Mouse (Mus musculus) small intestine, adult 2 months (tissue): Measurements from ENCODE around the gene Relt. TPM values are rescaled to one million over a fixed set of nuclear protein-coding genes. Genes with fewer than 3 reads are reported as not detected.
A peak's percentile ranks its signal among the peaks of the same experiment; 100 is the strongest.
"Not testable (repeated sequence)": the region's sequence is repeated elsewhere in the genome, so short reads cannot be mapped to it uniquely, and the experiment has no call there.

Experiments
- H3K27ac ChIP-seq: fragments of 200-500 bp; 2 replicates; pipeline ENCODE4 v1.5.1; 2012; ENCODE audit warnings: low read depth, low read length, control low read depth, inconsistent platforms; ENCODE audit not compliant: insufficient read depth
- H3K27me3 ChIP-seq: fragments of 200-500 bp; 2 replicates; pipeline ENCODE4 v1.6.1; 2012; ENCODE audit warnings: mild to moderate bottlenecking, moderate library complexity, low read length, inconsistent platforms; ENCODE audit not compliant: control insufficient read depth, insufficient read depth
- H3K36me3 ChIP-seq: fragments of 200-500 bp; 2 replicates; pipeline ENCODE4 v1.6.1; 2012; ENCODE audit warnings: mild to moderate bottlenecking, low read length, control low read depth, inconsistent platforms; ENCODE audit not compliant: control insufficient read depth, insufficient read depth
- H3K4me1 ChIP-seq: fragments of 200-500 bp; 2 replicates; pipeline ENCODE4 v1.6.1; 2012; ENCODE audit warnings: low read length, inconsistent platforms, mixed read lengths; ENCODE audit not compliant: control insufficient read depth, insufficient read depth, insufficient read length
- H3K4me3 ChIP-seq: fragments of 200-500 bp; 2 replicates; pipeline ENCODE4 v1.5.1; 2012; ENCODE audit warnings: low read depth, mild to moderate bottlenecking, control low read depth, inconsistent platforms, low read length, moderate library complexity
- CTCF ChIP-seq: fragments of 200-500 bp; IDR thresholded peaks from 2 replicates; pipeline ENCODE4 v1.5.1; 2012; ENCODE audit warnings: low read depth, mild to moderate bottlenecking, control low read depth, inconsistent platforms, low read length, moderate library complexity, mixed read lengths; ENCODE audit not compliant: insufficient replicate concordance, insufficient read length; ENCODE audit errors: extremely low read depth
- POLR2A ChIP-seq: fragments of 200-500 bp; IDR thresholded peaks from 2 replicates; pipeline ENCODE4 v1.6.1; 2012; ENCODE audit warnings: low read depth, mild to moderate bottlenecking, control low read depth, inconsistent platforms, low read length, moderate library complexity
- WGBS: fragments of 180-500 bp; shearing (Covaris S2); methylation state at CpG from one replicate; pipeline ENCODE4 v1.1.7; 2018; 5-methylcytosine and 5-hydroxymethylcytosine counted together
- polyA plus RNA-seq: library from polyadenylated mRNA; depleted of rRNA; stranded (reverse); fragments of >200 nt; gene quantifications from 2 replicates; pipeline ENCODE4 v1.2.3, GENCODE M21; 2012

The Relt gene
- polyA plus RNA-seq, 1 experiment: 7.0 TPM

GRCm38 (mm10) chr7:100854861-100855260, 8.4 kb downstream of the Relt start:
- TF ChIP-seq CTCF: no peak
- no peak for TF ChIP-seq POLR2A
- WGBS: 81% methylated on average over 5 of the region's 5 CpGs
- peak overlapping the region; percentile 52; the same call in 1 of the 2 replicates for H3K27ac ChIP-seq
- peaks cover 2% of the 10 kb centered on the region; the same call in 1 of the 2 replicates for H3K4me1 ChIP-seq
- H3K36me3 ChIP-seq: no peaks in the 10 kb centered on the region
- H3K27me3 ChIP-seq: no peaks in the 10 kb centered on the region
- peak overlapping the region; percentile 45 for H3K4me3 ChIP-seq

- H3K4me1 ChIP-seq: peaks cover 2% of the 10 kb centered on the region; the same call in 1 of the 2 replicates
- no peaks in the 10 kb centered on the region for H3K27me3 ChIP-seq
- WGBS: 74% methylated on average over 6 of the region's 6 CpGs
- TF ChIP-seq CTCF (no peak), POLR2A (no peak)
- peak overlapping the region; percentile 52; the same call in 1 of the 2 replicates for H3K27ac ChIP-seq
- peak overlapping the region; percentile 45 for H3K4me3 ChIP-seq
- no peaks in the 10 kb centered on the region for H3K36me3 ChIP-seq
Measured at GRCm38 (mm10) chr7:100854137-100854814, 9.0 kb downstream of the Relt start.

GRCm38 (mm10) chr7:100853396-100853795, 9.8 kb downstream of the Relt start:
- TF ChIP-seq POLR2A (no peak), CTCF (no peak)
- Histone ChIP-seq H3K4me3 (no peak overlapping the region), H3K27ac (0 out of 2 replicates have a peak overlapping the region, but pooled peaks have one; percentile 5), H3K4me1 (peaks cover 2% of the 10 kb centered on the region; the same call in 1 of the 2 replicates), H3K36me3 (no peaks in the 10 kb centered on the region), H3K27me3 (no peaks in the 10 kb centered on the region)
- WGBS: 77% methylated on average over 3 of the region's 3 CpGs

- TF ChIP-seq POLR2A (no peak), CTCF (no peak)
- Histone ChIP-seq H3K36me3 (no peaks in the 10 kb centered on the region), H3K4me3 (no peak overlapping the region), H3K27me3 (no peaks in the 10 kb centered on the region), H3K27ac (no peak overlapping the region), H3K4me1 (peaks cover 2% of the 10 kb centered on the region; the same call in 1 of the 2 replicates)
- 82% methylated on average over 9 of the region's 9 CpGs for WGBS
Measured at GRCm38 (mm10) chr7:100851481-100852356, 11.5 kb downstream of the Relt start.

DNA sequence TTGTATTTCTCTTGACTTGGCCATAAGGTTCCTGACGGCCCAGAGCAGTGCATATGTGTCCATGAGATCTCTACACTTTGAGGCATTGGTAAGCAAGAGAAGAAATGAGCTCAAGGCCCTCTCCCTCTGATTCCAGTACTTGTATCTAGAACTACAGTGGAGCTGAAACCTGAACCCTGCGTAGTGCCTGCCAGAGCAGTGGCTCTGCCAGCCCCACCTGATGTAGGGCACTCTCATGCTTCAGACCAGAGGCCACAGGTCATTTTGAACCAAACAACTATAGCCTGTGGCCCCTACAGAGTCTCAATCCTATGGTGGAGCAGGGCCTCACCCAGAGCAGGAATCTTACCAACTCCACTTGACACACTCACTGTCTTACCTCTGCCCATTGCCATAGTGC, 13.7 kb downstream of the Relt start:
- Histone ChIP-seq H3K4me1 (peaks cover 7% of the 10 kb centered on the region; the same call in 1 of the 2 replicates), H3K27me3 (no peaks in the 10 kb centered on the region), H3K4me3 (no peak overlapping the region), H3K27ac (no peak overlapping the region), H3K36me3 (no peaks in the 10 kb centered on the region)
- WGBS: 92% methylated on average over 2 of the region's 2 CpGs
- no peak for TF ChIP-seq POLR2A
- TF ChIP-seq CTCF: no peak

DNA sequence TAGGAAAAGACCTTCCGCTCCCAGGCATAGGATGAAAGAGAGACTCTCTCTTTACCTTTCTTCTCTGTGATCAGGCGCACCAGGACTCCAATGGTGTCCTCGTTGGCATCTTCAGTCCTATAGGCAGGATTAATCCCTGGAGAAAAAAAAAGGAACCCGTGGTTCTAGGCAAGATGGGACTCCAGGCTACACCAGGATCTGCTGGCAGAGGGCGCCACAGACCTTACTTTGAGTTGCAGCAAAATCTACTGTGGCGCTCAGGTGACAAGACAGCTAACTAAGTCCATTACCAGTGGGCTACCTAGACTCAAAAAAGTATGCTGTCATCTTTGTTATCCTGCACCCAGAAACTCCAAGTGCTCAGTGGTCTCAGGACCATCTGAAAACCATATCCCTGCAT, 14.5 kb downstream of the Relt start:
- Histone ChIP-seq H3K27ac (no peak overlapping the region), H3K27me3 (no peaks in the 10 kb centered on the region), H3K4me3 (no peak overlapping the region), H3K4me1 (peaks cover 7% of the 10 kb centered on the region; the same call in 1 of the 2 replicates), H3K36me3 (no peaks in the 10 kb centered on the region)
- TF ChIP-seq POLR2A: no peak
- peak; percentile 64; the same call in 1 of the 2 replicates for TF ChIP-seq CTCF
- 39% methylated on average over 6 of the region's 6 CpGs for WGBS

DNA sequence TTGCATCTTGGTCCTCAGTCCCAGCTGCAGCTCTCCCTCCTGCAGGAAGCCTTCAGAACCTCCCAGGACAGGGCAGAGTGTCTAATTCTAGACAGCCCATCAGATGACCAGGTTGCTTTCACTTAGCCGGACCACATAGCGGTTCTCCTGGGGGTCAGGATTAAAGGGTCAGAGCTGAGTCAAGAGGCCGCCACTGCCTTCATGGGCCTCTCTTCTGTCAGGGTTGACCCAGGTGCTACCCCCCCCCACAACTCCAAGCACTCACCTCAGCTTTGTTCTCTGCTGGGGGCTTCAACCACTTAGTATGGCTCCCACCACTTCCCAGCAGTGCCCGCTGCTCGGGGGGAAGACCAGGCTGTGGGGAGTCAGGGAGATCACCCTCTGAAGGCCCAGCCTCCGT, 16.1 kb downstream of the Relt start:
- H3K27ac ChIP-seq: no peak overlapping the region
- TF ChIP-seq CTCF: no peak
- TF ChIP-seq POLR2A: no peak
- WGBS: 92% methylated on average over 6 of the region's 6 CpGs
- peaks cover 6% of the 10 kb centered on the region; the same call in 1 of the 2 replicates for H3K4me1 ChIP-seq
- H3K4me3 ChIP-seq: no peak overlapping the region
- no peaks in the 10 kb centered on the region for H3K36me3 ChIP-seq
- H3K27me3 ChIP-seq: no peaks in the 10 kb centered on the region

GRCm38 (mm10) chr7:100846033-100846432, 17.2 kb downstream of the Relt start:
- H3K4me1 ChIP-seq, H3K27ac ChIP-seq, H3K4me3 ChIP-seq, H3K27me3 ChIP-seq, H3K36me3 ChIP-seq: not testable (repeated sequence)
- 71% methylated on average over 7 of the region's 7 CpGs for WGBS
